Mouse (Mus musculus) layer of hippocampus, adult 8-10 months (tissue): Measurements from ENCODE around the gene Foxd1. TPM values are rescaled to one million over a fixed set of nuclear protein-coding genes. Genes with fewer than 3 reads are reported as not detected.

Source experiments
- DNase-seq, 2 experiments: peaks; one replicate each; pipeline ENCODE4 v3.0.0; 2022; ENCODE audit warnings: low spot score in 2 of 2
- total RNA-seq, 4 experiments: library from RNA; stranded (reverse); gene quantifications; 2 replicates each; pipeline ENCODE4 v1.2.4; 2022

The Foxd1 gene
- total RNA-seq: 1 to 10 TPM in 3 of 4 experiments, under 1 TPM in 1; 0.74 to 1.3 (median 1.2) TPM

DNA sequence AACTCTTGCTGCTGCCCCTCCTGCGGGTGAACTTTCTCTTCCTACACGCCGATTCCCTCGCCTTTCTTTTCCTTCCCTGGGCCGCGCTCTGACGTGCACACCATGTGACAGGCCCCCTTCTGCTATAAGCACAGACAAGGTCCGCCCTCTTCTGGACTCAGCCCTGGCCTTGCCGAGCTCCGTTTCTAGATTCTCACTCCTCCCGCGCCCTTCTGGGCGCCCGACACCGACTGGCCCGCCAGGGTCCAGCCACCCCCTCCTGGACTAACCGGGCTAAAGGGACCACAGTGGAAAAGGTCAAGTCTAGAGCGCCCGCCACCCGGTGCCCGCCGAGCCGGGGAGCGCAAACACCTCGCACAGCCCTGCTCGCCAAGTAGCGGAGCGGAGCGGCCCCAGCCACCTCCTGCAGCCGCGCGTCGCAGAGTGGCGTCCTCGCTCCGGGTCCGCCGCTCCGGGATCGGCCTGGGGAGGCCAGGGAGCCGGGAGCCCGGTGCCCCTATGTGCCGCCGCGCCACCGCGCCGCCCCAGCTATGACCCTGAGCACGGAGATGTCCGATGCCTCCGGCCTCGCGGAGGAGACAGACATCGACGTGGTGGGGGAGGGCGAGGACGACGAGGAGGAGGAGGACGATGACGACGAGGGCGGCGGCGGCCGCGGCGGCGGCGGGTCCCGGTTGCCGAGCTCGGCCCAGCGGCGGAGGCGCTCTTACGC is at the start of gene Foxd1:
TSS of gene Foxd1 (plus strand) at position 153 of the 712 bp plus-strand sequence.
- no peak for DNase-seq

DNA sequence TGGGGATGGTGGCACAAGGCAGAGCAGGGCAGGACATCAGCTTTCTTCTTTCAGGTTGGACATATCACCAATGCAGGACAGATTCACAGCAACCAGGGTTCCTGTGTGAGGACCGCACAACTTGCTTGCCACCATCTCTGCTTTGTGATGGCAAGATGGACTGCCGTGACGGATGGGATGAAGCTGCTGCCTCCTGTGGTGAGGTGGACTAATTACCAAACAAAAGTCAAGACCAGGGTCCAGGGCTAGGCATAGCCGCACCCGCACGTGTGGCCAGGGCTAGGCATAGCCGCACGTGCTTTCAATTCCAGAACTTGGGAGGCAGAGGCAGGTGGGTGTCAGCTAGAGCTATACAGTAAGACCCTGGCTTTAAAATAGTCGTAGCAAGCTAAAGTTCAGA is 48.8 kb upstream of the Foxd1 start:
- DNase-seq: no peak

DNA sequence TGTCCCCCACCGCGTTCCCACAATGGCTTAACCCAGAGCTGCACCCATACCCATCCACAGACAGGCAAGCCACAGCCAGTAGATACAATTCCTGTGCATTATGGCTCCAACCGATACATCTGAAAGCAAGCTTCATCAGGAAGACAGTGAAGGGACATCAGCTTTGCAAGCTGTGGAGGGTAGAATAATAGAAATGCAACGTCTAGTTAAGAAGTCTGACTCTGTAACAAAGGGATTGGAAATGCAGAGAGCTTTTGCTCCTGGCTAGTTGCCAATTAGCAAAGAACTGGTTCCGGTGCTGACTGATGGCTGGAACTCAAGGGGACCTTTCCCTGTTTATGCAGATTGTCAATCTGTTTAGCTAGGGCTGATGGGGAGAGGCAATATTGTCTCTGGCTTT is 47.6 kb upstream of the Foxd1 start:
- no peak for DNase-seq

DNA sequence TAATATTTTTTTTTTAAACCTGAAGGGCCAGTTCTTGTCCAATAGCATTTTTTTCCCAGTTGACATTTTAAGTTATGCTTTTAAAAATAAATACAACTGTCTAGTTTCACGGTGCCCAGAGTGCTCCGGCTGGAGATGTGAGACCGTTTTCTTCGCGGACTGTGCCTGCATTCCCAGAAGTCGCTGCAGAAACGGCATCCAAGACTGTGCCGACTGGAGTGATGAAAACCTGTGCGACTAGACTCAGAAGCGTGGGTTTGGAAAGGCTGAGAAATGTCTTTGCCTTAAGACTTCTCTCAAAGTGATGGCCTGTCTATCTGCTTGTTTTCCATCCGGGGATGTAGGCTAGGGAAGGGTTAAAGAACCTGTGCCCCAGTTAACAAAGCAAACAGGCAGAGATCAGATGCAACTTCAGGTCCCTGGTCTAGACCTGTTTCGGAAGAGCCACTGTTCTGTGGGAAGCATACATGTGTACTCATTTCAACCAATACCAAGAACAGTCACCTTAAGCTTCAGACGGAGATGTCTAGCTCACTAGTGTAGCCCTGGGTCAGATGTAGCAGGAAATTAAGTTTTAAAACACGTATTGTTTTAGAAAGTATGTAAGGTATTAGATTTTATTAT is 47.1 kb upstream of the Foxd1 start:
- no peak for DNase-seq

DNA sequence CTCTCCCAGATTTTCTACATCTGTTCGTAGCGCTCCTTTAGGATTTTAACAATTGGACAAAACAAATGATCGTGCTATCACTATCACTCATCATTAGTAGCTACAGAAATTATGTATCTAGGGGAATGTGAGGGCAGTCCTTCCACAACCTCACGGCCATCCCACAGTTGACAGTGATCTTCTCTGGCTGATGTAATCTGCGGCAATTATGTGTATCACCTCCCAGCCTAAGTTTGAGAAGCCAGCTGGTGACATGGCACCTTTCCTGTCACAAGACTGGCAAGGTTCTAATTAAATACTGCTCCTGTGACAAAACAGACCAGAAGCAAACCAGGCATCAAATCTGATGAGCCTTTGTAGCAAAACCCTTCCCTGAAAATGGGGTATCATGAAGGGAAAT is 46.0 kb upstream of the Foxd1 start:
- no peak for DNase-seq

DNA sequence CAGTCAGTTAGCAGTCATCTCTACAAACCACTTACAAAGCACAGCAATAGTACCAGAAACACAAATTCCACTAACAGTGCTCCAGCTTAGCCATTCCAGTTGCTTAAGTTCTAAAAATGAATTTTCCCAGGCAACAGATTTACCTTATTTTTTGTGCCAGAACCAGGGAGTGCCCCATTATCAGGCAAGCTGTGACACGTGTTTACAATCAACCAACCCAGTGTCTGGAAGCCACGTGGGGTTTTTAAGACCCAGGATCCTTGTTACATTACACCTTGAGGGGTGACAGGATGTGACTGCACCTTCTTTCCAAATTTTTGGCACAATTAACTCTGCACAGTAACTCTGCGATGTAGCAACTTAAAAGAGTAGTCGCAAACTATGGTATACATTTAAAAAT is 45.3 kb upstream of the Foxd1 start:
- DNase-seq: no peak

DNA sequence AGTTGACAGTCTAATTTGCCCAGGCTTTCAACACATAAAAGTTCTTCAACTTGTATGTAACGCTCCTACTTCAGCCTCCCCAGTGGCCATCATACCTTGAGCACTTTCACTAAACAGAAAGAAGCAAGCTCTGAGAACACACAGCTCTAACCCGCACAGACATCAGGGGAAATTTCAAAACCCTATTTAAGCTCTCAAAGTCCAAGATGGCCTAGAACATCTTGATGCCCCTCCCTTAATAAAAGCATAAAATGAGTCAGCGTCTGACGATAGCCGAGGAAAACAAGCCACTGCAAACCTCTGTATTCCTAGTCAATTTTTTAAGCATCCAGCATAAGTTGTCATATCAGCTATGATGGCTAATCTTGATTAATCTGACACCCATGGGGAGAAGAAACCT is 42.4 kb upstream of the Foxd1 start:
- no peak for DNase-seq

DNA sequence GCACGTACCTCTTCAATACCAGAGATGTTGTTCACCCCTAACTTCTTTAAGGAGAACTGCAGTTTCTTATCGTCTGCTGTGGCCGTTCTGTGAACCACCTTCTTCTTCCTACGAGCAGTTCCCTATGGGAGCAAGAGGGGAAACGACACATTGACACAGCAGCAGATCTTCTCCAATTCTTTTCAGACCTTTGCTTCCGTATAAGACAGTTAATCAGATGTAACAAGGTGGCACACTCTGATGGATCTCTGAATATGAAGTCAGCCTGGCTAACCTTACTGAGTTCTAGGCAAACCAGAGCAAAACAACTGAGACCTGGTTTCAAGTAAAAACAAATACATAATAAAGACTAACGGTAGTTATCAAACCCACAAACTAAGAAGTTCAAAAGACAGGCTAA is 40.4 kb upstream of the Foxd1 start:
- DNase-seq: no peak

DNA sequence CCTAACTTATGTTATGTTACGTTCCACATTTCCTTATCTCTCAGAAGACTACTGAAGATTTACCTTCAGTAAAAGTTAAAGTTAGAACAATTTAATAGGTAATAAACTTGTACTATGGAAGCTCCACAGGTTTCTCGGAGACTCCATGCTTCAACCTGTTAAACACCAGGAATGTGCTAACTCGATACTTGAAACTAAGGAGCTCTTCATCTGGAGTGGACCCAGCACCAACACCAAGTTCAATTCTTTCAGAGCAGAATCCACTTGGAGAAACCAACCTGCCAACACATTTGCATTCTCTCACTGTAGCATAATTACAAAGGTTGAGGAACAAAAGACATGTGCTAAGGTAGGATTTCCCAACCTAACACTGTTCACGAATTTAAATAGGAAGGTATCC is 38.9 kb upstream of the Foxd1 start:
- no peak for DNase-seq

DNA sequence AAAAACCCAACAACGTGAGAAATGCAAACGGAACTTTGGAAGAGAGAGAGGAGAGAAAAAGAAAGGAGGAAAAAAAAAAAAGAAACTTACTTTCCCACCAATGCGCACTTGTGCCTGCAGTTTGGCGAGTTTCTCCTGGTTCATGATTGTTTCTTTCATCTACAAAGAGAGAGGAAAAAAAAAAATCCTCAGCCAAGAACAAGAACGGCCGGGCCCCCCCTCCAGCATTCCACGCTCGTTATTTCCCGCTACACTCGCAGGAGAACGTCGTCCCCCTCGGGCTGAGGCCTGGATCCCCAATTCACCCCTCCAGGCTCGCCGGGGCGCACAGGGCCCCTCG is 37.9 kb upstream of the Foxd1 start:
- DNase-seq: no peak

DNA sequence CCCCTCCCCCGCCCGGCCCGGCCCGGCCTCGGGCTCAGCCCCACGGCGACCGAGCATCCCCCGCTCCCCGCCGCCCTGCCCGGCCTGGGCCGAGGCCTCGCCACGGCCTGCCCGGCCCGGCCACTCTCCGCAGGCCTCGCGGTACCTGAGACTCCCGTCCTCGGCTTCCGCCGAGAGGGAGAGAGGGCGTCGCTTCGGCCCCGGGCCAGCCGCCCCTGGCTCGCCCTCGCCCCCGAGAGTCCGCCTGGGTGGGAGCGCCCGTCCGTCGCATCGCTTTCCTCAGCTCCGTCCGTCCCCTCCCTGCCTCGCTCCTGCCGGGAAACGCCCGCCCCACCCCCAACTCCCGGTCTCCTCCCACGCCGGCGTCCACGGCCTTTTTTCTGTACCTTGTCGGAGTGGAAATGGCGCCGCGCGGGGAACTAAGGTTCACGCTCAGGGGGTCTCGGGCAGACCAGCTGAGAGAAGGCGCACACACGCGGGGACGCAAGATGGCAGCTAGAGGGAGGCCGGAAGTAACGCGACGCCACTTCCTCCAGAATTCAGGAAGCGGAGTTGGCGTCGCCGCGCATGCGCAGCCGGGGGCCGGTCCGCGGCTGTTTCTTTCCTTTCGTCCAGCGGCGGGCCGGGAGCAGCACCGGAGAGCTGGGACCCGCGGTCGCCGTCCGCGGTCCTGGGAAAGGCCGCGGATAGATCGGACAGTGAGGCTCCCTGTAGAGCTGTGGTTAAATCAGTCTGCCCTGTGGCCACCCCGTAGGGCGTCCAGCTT is 37.4 kb upstream of the Foxd1 start, which contains the start of gene Btf3:
TSS of gene Btf3 (minus strand) at position 527 of the 766 bp plus-strand sequence.
- DNase-seq: peak; percentile 87 to 92

DNA sequence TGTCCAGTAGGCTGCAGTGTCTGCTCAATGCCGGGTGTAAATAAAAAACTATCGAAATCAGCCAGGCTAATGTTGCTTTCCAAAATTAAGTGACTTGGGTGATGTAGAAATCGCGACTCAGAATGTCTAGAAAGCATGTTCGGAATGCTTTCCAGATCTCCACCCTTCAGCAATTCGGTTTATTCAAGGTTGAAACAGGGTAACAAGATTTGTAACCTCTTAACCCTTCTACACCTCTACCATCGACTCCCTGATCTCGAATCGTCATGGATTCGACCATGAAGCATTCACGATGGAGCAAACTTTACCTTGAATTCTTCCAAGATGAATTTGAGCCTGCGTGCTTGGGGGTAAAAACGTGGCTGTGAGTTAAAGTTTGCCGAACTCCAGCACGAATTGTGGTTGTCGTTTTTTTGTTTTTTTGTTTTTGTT is 36.8 kb upstream of the Foxd1 start:
- DNase-seq: no peak

DNA sequence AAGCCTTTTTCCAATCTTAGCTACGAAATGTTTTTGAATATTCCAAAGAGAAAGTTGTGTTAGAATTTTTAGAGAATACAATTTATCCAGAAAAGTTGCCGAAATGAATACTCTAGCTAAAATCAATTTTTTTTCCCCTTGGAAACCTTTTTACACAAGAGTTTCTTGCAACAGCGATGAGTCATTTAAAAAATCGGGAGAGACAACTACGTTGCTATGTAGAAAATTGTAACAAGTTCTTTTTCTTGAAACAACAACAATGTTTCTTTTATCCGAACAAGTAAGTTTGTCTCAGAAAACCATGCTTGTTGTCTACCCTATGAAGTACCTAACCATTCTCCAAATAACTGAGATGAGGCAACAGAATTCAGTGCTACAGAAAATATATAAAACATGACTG is 36.1 kb upstream of the Foxd1 start:
- no peak for DNase-seq

DNA sequence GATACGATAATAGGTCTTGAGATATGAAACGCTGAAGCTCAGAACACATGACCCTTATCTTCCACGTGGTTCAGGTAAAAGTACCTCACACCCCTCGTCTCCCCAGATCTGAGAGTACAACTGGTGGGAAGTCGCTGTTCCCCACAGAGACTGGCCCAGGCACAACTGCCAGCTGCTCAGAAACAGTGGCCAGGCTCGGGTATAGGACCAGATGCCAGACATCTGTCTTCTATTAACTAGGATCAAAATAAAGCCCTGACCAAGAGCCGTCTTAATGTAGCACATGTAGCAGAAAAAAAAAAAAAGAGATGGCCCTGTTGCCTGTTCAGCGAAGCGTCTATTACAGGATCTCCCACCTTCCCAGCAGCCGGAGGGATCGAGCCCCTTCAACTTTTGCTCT is 29.0 kb upstream of the Foxd1 start:
- DNase-seq: no peak

DNA sequence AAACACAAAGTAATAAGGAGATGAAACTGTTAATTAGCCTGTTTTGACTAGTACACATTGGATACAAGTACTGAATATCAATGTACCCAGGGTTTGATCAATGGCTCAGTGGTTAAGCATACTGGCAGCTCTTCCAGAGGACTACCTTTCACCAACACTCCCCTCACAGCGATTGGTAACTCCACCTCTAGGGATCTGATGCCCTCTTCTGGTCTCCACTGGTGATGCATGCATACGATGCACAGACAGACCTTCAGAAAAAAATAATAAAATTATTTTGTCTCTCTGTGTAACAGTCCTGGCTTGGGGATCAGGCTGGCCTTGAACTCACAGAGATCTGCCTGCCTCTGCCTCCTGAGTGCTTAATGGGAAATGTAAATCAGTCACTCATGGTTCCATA is 21.9 kb upstream of the Foxd1 start:
- DNase-seq: no peak

DNA sequence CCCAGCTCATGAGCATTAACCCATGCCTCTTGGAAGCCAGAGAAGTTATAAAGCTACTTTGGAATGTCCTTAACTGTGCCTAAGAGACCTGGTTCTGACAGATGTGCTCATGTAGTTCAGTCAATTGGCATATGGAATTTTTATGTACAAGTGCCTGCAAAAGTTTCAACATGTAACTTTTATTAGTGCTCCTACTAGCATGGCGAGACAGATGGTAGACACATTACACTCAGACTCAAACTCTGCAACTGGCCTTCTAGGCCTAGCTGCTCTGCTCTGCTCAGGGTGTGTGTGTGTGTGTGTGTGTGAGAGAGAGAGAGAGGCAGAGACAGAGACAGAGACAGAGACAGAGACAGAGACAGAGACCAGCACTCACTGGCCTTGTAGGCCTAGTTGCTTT is 17.8 kb upstream of the Foxd1 start:
- DNase-seq: no peak

DNA sequence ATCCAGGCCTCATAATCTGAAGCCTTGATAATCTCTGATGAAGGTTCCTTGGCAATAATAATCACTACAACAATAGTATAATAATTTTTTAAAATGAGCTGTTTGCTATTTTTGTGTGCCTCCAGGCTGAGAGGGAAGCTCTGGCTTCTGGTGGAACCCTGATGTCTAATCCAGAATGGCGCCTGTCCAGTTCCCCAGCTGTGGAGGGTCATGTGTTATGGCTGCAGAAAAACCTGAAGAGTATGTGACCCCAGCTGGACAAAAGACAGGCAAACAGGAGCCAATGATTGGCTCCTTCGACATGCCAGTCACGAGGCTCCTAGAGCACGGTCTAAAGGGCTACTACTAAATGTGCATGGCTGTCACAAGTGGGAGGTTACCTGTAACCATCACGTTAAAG is 13.5 kb upstream of the Foxd1 start:
- DNase-seq: no peak

DNA sequence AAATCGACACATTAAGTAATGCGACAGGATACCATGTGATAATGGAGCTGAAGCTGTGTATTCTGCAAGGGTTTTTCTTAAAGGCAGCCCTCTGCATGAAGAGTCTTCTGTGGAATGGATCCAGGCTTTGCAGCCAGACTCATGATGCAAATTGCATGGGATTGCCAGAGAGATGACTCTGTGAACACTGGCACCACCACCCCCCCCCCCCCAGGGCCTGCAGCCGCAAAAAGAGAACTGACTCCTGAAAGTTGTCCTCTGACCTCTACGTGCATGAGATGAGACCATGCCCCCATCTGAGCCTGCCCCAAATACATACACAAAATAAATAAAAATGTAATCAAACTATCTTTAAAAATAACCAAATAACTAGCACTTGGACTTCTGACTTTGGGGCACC is 4.6 kb upstream of the Foxd1 start:
- no peak for DNase-seq

DNA sequence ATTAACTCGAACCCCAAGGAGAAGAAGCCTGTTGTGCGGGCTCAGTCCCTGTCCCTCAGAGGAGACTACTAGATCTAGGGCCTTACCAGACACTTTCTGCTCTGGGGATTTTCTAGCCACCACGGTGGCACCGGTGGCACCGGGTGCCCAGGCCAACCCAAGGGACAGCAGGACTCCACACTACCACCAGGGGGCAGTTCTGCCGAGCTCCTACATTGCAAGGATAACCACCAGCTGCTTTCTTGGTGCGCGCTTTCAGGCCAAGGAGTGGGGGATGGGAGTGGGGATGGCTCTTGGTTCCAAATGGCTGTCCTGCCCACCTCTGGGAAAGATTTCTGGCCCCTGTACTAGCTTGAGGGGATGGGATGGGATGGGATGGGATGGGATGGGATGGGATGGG is 2.5 kb upstream of the Foxd1 start:
- no peak for DNase-seq

DNA sequence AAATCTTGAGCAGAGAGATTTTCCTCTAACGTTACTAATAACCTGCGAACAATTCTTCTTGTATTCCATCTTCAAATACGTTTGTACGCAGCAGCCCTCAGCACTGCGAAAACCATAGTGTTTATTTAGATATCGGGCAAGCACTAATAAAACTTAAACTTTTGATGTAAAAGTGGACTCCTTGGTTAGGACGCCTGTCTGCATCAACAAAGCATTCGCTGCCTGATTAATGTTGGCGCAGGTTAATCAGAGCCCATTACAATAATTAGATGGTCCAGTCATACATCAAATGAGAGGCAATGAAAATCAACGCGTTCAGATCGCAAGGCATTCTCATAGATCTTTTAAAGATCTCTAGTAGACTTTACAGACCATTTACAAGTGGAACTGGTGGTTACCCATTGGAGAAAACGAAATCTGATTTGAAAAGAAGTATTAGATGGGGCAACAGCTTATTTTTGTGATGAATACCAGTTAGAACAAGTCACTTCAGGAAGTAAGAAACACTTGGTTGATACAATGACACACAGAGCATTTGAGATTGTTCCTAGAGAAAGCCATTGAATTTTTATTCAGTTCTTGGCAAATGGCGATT is 1.6 kb upstream of the Foxd1 start:
- no peak for DNase-seq

DNA sequence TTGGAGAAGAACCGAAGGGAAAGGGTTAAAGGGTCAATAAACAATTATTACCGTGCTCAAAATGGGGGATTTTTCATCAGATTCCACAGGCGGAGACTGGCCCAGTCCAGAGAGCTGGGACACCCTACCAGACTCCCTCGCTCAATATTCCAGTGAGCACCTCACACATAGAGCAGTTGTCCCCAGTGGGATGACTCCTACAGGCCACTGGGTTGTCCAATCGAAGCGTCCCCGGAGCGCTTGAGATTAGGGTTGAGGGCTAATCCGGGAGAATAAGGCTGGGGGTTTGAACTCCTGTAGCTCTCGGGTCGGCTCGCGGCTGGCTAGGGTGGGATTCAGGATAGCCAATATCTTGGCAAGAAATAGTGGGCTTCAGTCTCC is 343 bp upstream of the Foxd1 start:
- no peak for DNase-seq

DNA sequence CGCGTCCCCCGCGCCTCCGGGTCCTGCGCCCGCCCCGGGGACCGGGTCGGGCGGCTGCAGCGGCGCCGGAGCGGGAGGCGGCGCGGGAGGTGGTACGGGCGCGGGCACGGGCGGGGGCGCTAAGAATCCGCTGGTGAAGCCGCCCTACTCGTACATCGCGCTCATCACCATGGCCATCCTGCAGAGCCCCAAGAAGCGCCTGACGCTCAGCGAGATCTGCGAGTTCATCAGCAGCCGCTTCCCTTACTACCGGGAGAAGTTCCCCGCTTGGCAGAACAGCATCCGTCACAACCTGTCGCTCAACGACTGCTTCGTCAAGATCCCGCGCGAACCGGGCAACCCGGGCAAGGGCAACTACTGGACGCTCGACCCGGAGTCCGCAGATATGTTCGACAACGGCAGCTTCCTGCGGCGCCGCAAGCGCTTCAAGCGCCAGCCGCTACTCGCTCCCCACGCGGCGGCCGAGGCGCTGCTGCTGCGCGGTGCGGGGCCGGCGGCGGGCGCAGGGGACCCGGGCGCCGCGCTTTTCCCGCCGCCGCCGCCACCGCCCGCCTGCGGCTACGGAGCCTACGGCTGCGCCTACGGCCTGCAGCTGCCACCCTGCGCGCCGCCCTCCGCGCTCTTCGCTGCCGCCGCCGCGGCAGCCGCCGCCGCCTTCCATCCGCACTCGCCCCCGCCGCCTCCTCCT is 973 bp downstream of the Foxd1 start:
- DNase-seq: peak in 1 of 2 experiments; percentile 9
